ENCODE assay signal across 9 mouse cellular contexts in genomic region chr7:29212199-29212765, GRCm38 (mm10). TPM values are rescaled to one million over a fixed set of nuclear protein-coding genes. Genes with fewer than 3 reads are reported as not detected.
DNase-seq lines count a peak whose midpoint lies in the region; ATAC-seq and TF ChIP-seq lines count a peak whose summit lies in the region.
"Had no signal": no experiment of that assay in that cellular context is flagged by ENCODE, and none has a peak within 500 bp of the region (broad histone marks: within the 10 kb centered on the region; RNA-seq: fewer than 3 reads in every experiment).

No protein-coding gene starts in this region.

- peak; percentile 80 for DNase-seq in testis, postnatal 10 days (ENCODE audit: low spot score)
- no peak for DNase-seq in T-cell, adult 2 months (ENCODE audit: low spot score)
- DNase-seq in gastrocnemius, postnatal 36 days = no peak

- TF ChIP-seq POLR2A in bone marrow, adult 2 months (IDR thresholded peaks at IDR 0.05; ENCODE audit: borderline replicate concordance, control insufficient read depth, low read depth, low read length) = no peak

- peaks cover 4% of the 10 kb centered on the region; the same call in 1 of the 2 replicates for H3K9me3 ChIP-seq in erythroblast, embryonic 14.5 days (ENCODE audit: control insufficient read depth, low read length)
- no peaks in the 10 kb centered on the region for H3K9me3 ChIP-seq in hindbrain, embryonic 16.5 days (ENCODE audit: control insufficient read depth, low read length)
- H3K9me3 ChIP-seq in lung, embryonic 16.5 days (ENCODE audit: control insufficient read depth, low read length) = 0 out of 2 replicates have a peak, but pooled peaks cover 3% of the 10 kb centered on the region

- peaks cover 26% of the 10 kb centered on the region for H3K4me1 ChIP-seq in erythroblast, embryonic 14.5 days (ENCODE audit: control insufficient read depth)
- H3K4me1 ChIP-seq in bone marrow, adult 2 months (ENCODE audit: control insufficient read depth, insufficient read depth, low read length) = no peaks in the 10 kb centered on the region
- peaks cover 12% of the 10 kb centered on the region for H3K4me1 ChIP-seq in hindbrain, embryonic 16.5 days (ENCODE audit: control insufficient read depth, insufficient read depth, low read depth, low read length)
- peaks cover 3% of the 10 kb centered on the region for H3K4me1 ChIP-seq in lung, embryonic 16.5 days (replicated peaks; ENCODE audit: control insufficient read depth, insufficient read depth, low read length)

- H3K4me3 ChIP-seq in erythroblast, embryonic 14.5 days (replicated peaks) = peak overlapping the region; percentile 48
- peak overlapping the region; percentile 73 for H3K4me3 ChIP-seq in bone marrow, adult 2 months (replicated peaks; ENCODE audit: control insufficient read depth, low read depth, low read length)
- H3K4me3 ChIP-seq in hindbrain, embryonic 16.5 days (ENCODE audit: low read length) = peak overlapping the region; percentile 40; the same call in 1 of the 2 replicates
- H3K4me3 ChIP-seq in lung, embryonic 16.5 days (ENCODE audit: low read length) = peak overlapping the region; percentile 48

- 58% methylated on average over 26 of the region's 26 CpGs for WGBS in bone marrow, adult 2 months
- WGBS in hindbrain, embryonic 16.5 days = 11% methylated on average over 26 of the region's 26 CpGs
- WGBS in lung, embryonic 16.5 days = 22% methylated on average over 26 of the region's 26 CpGs

- ATAC-seq in erythroblast, adult 5-6 weeks (replicated peaks; ENCODE audit: low FRiP score, poor library complexity, severe bottlenecking) = no peak
- ATAC-seq in hindbrain, embryonic 16.5 days = no peak
- ATAC-seq in lung, embryonic 16.5 days (ENCODE audit: low read depth) = no peak

- no peak overlapping the region for H3K27ac ChIP-seq in bone marrow, adult 2 months (ENCODE audit: control insufficient read depth, insufficient read depth, low read depth, low read length, poor library complexity)
- H3K27ac ChIP-seq in hindbrain, embryonic 16.5 days (ENCODE audit: low read depth, low read length) = no peak overlapping the region
- peak overlapping the region; percentile 94 for H3K27ac ChIP-seq in lung, embryonic 16.5 days (ENCODE audit: low read length)

- H3K36me3 ChIP-seq in erythroblast, embryonic 14.5 days (ENCODE audit: control insufficient read depth) = no peaks in the 10 kb centered on the region
- H3K36me3 ChIP-seq in hindbrain, embryonic 16.5 days (ENCODE audit: control insufficient read depth, insufficient read depth, low read length) = no peaks in the 10 kb centered on the region
- no peaks in the 10 kb centered on the region for H3K36me3 ChIP-seq in lung, embryonic 16.5 days (ENCODE audit: control insufficient read depth, insufficient read depth, low read length)

- peak overlapping the region; percentile 59 for H3K4me2 ChIP-seq in hindbrain, embryonic 16.5 days (ENCODE audit: low read length)
- peak overlapping the region; percentile 57 for H3K4me2 ChIP-seq in lung, embryonic 16.5 days (ENCODE audit: low read depth, low read length)

- no peak overlapping the region for H3K9ac ChIP-seq in hindbrain, embryonic 16.5 days (ENCODE audit: low read depth, low read length)
- no peak overlapping the region; the same call in 1 of the 2 replicates for H3K9ac ChIP-seq in lung, embryonic 16.5 days (ENCODE audit: low read length)

- intact Hi-C loops in gastrocnemius, postnatal 36 days (cut with DNase I) = no loop called here

- no peak for TF ChIP-seq CTCF in bone marrow, adult 2 months (IDR thresholded peaks at IDR 0.05; ENCODE audit: control insufficient read depth, insufficient read depth, low read length)

- H3K27me3 ChIP-seq in erythroblast, embryonic 14.5 days (ENCODE audit: control insufficient read depth) = peaks cover 12% of the 10 kb centered on the region
- no peaks in the 10 kb centered on the region for H3K27me3 ChIP-seq in hindbrain, embryonic 16.5 days (replicated peaks; ENCODE audit: control insufficient read depth, insufficient read depth, low read length)
- no peaks in the 10 kb centered on the region for H3K27me3 ChIP-seq in lung, embryonic 16.5 days (ENCODE audit: control insufficient read depth, insufficient read depth, low read depth, low read length)

RNA-seq across cellular contexts. Expression of gene Catsperg1, which starts 1.6 kb away (rescaled TPM):
- not detected in 2 replicates for polyA plus RNA-seq in erythroblast, embryonic 14.5 days (2012)
- total RNA-seq in erythroblast, adult 5-6 weeks (2015; ENCODE audit: low replicate concordance) = not detected in 2 replicates
- 0.70 TPM in 1 of 2 replicates, not detected in the other for total RNA-seq in erythroblast, adult 5-6 weeks (2017; ENCODE audit: low replicate concordance)
- polyA plus RNA-seq in bone marrow, adult 2 months (2011; ENCODE audit: insufficient read depth, insufficient read length, low replicate concordance, missing spikeins) = 1.7 and 4.1 TPM in 2 replicates
- polyA plus RNA-seq in hindbrain, embryonic 16.5 days (2015; fragmentation: Nextera tagmentation; extraction: Ambion mirVana) = 2.3 and 2.5 TPM in 2 replicates
- polyA plus RNA-seq in lung, embryonic 16.5 days (2015; fragmentation: Nextera tagmentation; extraction: Ambion mirVana) = 1.1 and 1.7 TPM in 2 replicates
- under 1 TPM in 1 of 2 experiments, not detected in 1; 0.22 TPM for total RNA-seq in gastrocnemius, postnatal 36 days (2021)

RNA-seq across cellular contexts. Expression of gene Kcnk6, which starts 20.0 kb away (rescaled TPM):
- polyA plus RNA-seq in erythroblast, embryonic 14.5 days (2012) = 0.08 TPM in 1 of 2 replicates, not detected in the other
- 0.38 and 1.7 TPM in 2 replicates for total RNA-seq in erythroblast, adult 5-6 weeks (2015; ENCODE audit: low replicate concordance)
- 2.9 and 4.2 TPM in 2 replicates for total RNA-seq in erythroblast, adult 5-6 weeks (2017; ENCODE audit: low replicate concordance)
- 3.5 and 8.8 TPM in 2 replicates for polyA plus RNA-seq in bone marrow, adult 2 months (2011; ENCODE audit: insufficient read depth, insufficient read length, low replicate concordance, missing spikeins)
- 1.0 and 1.4 TPM in 2 replicates for polyA plus RNA-seq in hindbrain, embryonic 16.5 days (2015; fragmentation: Nextera tagmentation; extraction: Ambion mirVana)
- polyA plus RNA-seq in lung, embryonic 16.5 days (2015; fragmentation: Nextera tagmentation; extraction: Ambion mirVana) = 1.6 and 2.9 TPM in 2 replicates
- under 1 TPM; 0.91 to 0.97 TPM for total RNA-seq in gastrocnemius, postnatal 36 days (2021)

RNA-seq across cellular contexts. Expression of gene Yif1b, which starts 25.8 kb away (rescaled TPM):
- polyA plus RNA-seq in erythroblast, embryonic 14.5 days (2012) = 6.4 and 6.9 TPM in 2 replicates
- total RNA-seq in erythroblast, adult 5-6 weeks (2015; ENCODE audit: low replicate concordance) = 8.5 and 11.5 TPM in 2 replicates
- 7.0 and 7.2 TPM in 2 replicates for total RNA-seq in erythroblast, adult 5-6 weeks (2017; ENCODE audit: low replicate concordance)
- 8.5 and 10.7 TPM in 2 replicates for polyA plus RNA-seq in bone marrow, adult 2 months (2011; ENCODE audit: insufficient read depth, insufficient read length, low replicate concordance, missing spikeins)
- 109 and 114 TPM in 2 replicates for polyA plus RNA-seq in hindbrain, embryonic 16.5 days (2015; fragmentation: Nextera tagmentation; extraction: Ambion mirVana)
- 126 and 136 TPM in 2 replicates for polyA plus RNA-seq in lung, embryonic 16.5 days (2015; fragmentation: Nextera tagmentation; extraction: Ambion mirVana)
- 10 to 100 TPM; 36.0 to 41.1 TPM for total RNA-seq in gastrocnemius, postnatal 36 days (2021)

RNA-seq across cellular contexts. Expression of gene Psmd8, which starts 31.8 kb away (rescaled TPM):
- polyA plus RNA-seq in erythroblast, embryonic 14.5 days (2012) = 11.2 and 15.7 TPM in 2 replicates
- total RNA-seq in erythroblast, adult 5-6 weeks (2015; ENCODE audit: low replicate concordance) = 37.1 and 71.3 TPM in 2 replicates
- total RNA-seq in erythroblast, adult 5-6 weeks (2017; ENCODE audit: low replicate concordance) = 50.2 and 52.3 TPM in 2 replicates
- polyA plus RNA-seq in bone marrow, adult 2 months (2011; ENCODE audit: insufficient read depth, insufficient read length, low replicate concordance, missing spikeins) = 93.2 and 170 TPM in 2 replicates
- polyA plus RNA-seq in hindbrain, embryonic 16.5 days (2015; fragmentation: Nextera tagmentation; extraction: Ambion mirVana) = 278 and 284 TPM in 2 replicates
- polyA plus RNA-seq in lung, embryonic 16.5 days (2015; fragmentation: Nextera tagmentation; extraction: Ambion mirVana) = 256 and 273 TPM in 2 replicates
- 100 to 1,000 TPM; 155 to 172 TPM for total RNA-seq in gastrocnemius, postnatal 36 days (2021)

RNA-seq across cellular contexts. Expression of gene 2200002D01Rik, which starts 36.0 kb away (rescaled TPM):
- 0.19 TPM in 1 of 2 replicates, not detected in the other for polyA plus RNA-seq in erythroblast, embryonic 14.5 days (2012)
- not detected in 2 replicates for total RNA-seq in erythroblast, adult 5-6 weeks (2015; ENCODE audit: low replicate concordance)
- 2.5 TPM in 1 of 2 replicates, not detected in the other for total RNA-seq in erythroblast, adult 5-6 weeks (2017; ENCODE audit: low replicate concordance)
- 15.6 and 18.7 TPM in 2 replicates for polyA plus RNA-seq in bone marrow, adult 2 months (2011; ENCODE audit: insufficient read depth, insufficient read length, low replicate concordance, missing spikeins)
- polyA plus RNA-seq in hindbrain, embryonic 16.5 days (2015; fragmentation: Nextera tagmentation; extraction: Ambion mirVana) = 1.2 and 1.9 TPM in 2 replicates
- polyA plus RNA-seq in lung, embryonic 16.5 days (2015; fragmentation: Nextera tagmentation; extraction: Ambion mirVana) = 21.9 and 32.5 TPM in 2 replicates
- under 1 TPM; 0.28 to 0.86 TPM for total RNA-seq in gastrocnemius, postnatal 36 days (2021)
- total RNA-seq: left cerebral cortex, postnatal 10 days had no signal
